Mouse (Mus musculus) bone marrow, adult 2 months (tissue): Measurements from ENCODE around the gene Mthfsd.

Experiments used
- CTCF ChIP-seq: fragments of 200-500 bp; IDR thresholded peaks from 2 replicates; pipeline ENCODE4 v1.5.1; 2011; ENCODE audit warnings: low read length, control low read depth; ENCODE audit not compliant: control insufficient read depth, insufficient read depth
- POLR2A ChIP-seq: fragments of 200-500 bp; IDR thresholded peaks from 2 replicates; pipeline ENCODE4 v1.6.1; 2011; ENCODE audit warnings: low read depth, mild to moderate bottlenecking, control low read depth, low read length, borderline replicate concordance; ENCODE audit not compliant: control insufficient read depth

DNA sequence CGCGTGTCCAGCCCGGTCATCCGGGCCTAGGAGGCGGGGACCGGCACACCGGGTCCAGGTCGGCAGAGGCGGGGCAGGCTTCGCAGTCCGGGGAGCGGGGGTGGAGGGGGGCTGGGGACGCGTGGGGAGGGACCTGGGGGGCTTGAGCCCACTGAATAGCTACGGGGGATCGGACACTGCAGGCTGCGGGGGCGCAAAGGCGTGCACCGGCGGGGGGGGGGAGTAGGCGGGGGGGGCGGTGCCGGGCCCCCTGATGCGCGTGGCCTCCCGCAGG lies 24.3 kb downstream of the Mthfsd start:
- TF ChIP-seq CTCF: no peak
- TF ChIP-seq POLR2A: no peak
